Mouse (Mus musculus): Measurements from ENCODE around the gene Tctex1d2. TPM values are rescaled to one million over a fixed set of nuclear protein-coding genes. Genes with fewer than 3 reads are reported as not detected.

Gene Tctex1d2
- total RNA-seq, 2 experiments from 2014 or later, result 4.7 to 5.6 TPM

DNA sequence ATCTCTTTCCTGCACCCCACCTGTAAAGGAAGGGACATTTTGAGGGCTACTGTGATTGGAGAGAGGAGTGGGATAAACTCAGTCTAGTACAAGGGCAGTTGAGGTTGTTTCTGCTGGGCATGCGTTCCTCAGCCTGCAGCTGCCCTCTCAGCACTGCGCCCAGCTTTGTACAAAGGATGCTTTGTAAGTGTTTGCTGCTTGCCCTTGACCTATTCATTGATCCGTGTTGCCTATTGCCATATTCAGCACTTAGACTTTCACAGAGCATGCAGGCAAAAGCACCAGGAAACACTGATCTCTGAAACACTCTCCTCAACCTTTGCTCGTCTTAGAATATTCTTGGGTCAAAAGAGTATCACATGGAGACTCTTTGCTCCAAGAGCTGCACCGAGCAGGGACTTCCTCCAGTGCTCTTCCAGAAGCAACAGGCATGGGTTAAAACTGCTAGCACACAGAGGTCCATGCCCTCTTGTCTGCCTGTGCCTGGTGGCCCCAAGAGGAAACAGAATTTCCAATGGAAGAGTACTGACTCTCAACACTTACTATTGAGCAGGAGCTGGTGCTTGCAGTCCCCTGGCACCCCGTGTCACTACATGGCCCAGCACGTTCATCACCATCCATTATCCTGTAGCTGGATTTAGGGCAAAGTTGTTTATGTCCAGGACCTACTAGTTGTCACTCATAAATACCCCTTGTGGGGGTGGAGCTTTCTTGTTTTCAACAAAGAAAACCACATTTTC, 52.9 kb downstream of the Tctex1d2 start:
- DNase-seq, result no peak

DNA sequence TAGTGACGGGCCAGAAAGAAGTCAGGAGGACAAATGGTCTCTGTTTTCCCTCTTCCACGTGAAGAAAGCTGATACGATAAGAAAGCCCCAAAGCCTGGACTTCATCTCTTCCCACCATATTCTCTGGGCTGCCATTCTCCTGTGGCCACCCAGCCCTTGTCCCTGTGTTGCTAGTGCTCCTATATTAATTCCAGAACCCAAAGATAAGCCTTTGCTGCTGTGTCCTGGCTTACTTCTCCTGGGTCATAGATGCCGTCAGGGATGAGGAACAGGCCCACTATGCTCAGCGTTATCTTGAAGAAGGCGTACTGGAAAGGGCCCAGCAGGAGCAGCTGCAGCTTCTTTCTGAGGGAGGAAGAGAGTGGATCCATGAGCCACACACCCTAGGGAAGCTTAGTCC, 57.8 kb downstream of the Tctex1d2 start:
- DNase-seq, result no peak

Other genes starting within 250 kb of the Tctex1d2 start
- under 1 TPM in 1 of 2 experiments, not detected in 1; 0.47 TPM for gene Bex6, start 239.9 kb upstream of the Tctex1d2 start, total RNA-seq (2021)
- 10 to 100 TPM; 11.2 to 11.6 TPM for gene Fbxo45, start 172.5 kb upstream of the Tctex1d2 start, total RNA-seq (2021)
- gene Wdr53, start 172.5 kb upstream of the Tctex1d2 start, total RNA-seq (2021), result 1 to 10 TPM; 6.1 to 7.3 TPM
- 10 to 100 TPM; 13.1 to 18.3 TPM for gene Smco1, start 148.2 kb upstream of the Tctex1d2 start, total RNA-seq (2021)
- 10 to 100 TPM; 11.6 to 13.4 TPM for gene Rnf168, start 142.2 kb upstream of the Tctex1d2 start, total RNA-seq (2021)
- 10 to 100 TPM; 25.3 to 31.1 TPM for gene Ubxn7, start 87.4 kb upstream of the Tctex1d2 start, total RNA-seq (2021)
- gene Tm4sf19, start 19.2 kb upstream of the Tctex1d2 start, total RNA-seq (2021), result 1 to 10 TPM in 1 of 2 experiments, not detected in 1; 1.2 TPM
- gene Pcyt1a, start 11.2 kb downstream of the Tctex1d2 start, total RNA-seq (2021), result 10 to 100 TPM; 66.5 to 68.7 TPM
- not detected for gene Slc51a, start 68.2 kb downstream of the Tctex1d2 start, total RNA-seq (2021)
- gene Zdhhc19, start 76.6 kb downstream of the Tctex1d2 start, total RNA-seq (2021), result not detected
- 100 to 1,000 TPM; 160 to 197 TPM for gene Tfrc, start 189.2 kb downstream of the Tctex1d2 start, total RNA-seq (2021)
- gene Tnk2, start 224.2 kb downstream of the Tctex1d2 start, total RNA-seq (2021), result 10 to 100 TPM; 51.6 to 82.2 TPM

Data from gastrocnemius, postnatal 10 days (tissue).